Mouse (Mus musculus) ZHBTc4 (cell line): ENCODE measurements around the gene Alkbh6.

Experiments used
- DNase-seq: peaks from one replicate; pipeline ENCODE4 v3.0.0-alpha.2; 2011; ENCODE audit warnings: low read depth, low spot score

Alkbh6 gene

GRCm38 (mm10) chr7:30327140-30327539 lies 18.6 kb downstream of the Alkbh6 start:
- no peak for DNase-seq

GRCm38 (mm10) chr7:30328379-30328778 lies 19.9 kb downstream of the Alkbh6 start:
- no peak for DNase-seq

GRCm38 (mm10) chr7:30331887-30332286 lies 23.4 kb downstream of the Alkbh6 start:
- peak; percentile 97 for DNase-seq

GRCm38 (mm10) chr7:30332622-30333259 lies 24.2 kb downstream of the Alkbh6 start:
- DNase-seq: no peak

- DNase-seq: no peak
Observed at GRCm38 (mm10) chr7:30333436-30333835, 24.9 kb downstream of the Alkbh6 start.

GRCm38 (mm10) chr7:30334563-30334962 lies 26.0 kb downstream of the Alkbh6 start:
- DNase-seq: no peak

GRCm38 (mm10) chr7:30335688-30336087 lies 27.2 kb downstream of the Alkbh6 start:
- no peak for DNase-seq

GRCm38 (mm10) chr7:30336384-30336783 lies 27.9 kb downstream of the Alkbh6 start:
- peak; percentile 93 for DNase-seq

GRCm38 (mm10) chr7:30339432-30340109 lies 31.1 kb downstream of the Alkbh6 start:
- DNase-seq: no peak

GRCm38 (mm10) chr7:30346635-30347379 lies 38.3 kb downstream of the Alkbh6 start:
- peak; percentile 78 for DNase-seq

- peak; percentile 91 for DNase-seq
Observed at GRCm38 (mm10) chr7:30347828-30348227, 39.3 kb downstream of the Alkbh6 start.

GRCm38 (mm10) chr7:30353279-30353822 lies 44.8 kb downstream of the Alkbh6 start:
- DNase-seq: peak; percentile 92

GRCm38 (mm10) chr7:30354059-30354458 lies 45.5 kb downstream of the Alkbh6 start:
- DNase-seq: no peak

GRCm38 (mm10) chr7:30358378-30359186 lies 50.1 kb downstream of the Alkbh6 start:
- no peak for DNase-seq

- no peak for DNase-seq
Observed at GRCm38 (mm10) chr7:30359276-30359865, 50.9 kb downstream of the Alkbh6 start.

GRCm38 (mm10) chr7:30360028-30360427 lies 51.5 kb downstream of the Alkbh6 start:
- no peak for DNase-seq

- DNase-seq: peak; percentile 92
Observed at GRCm38 (mm10) chr7:30362652-30363343, 54.3 kb downstream of the Alkbh6 start, which contains the start of gene Lrfn3. Gene Lrfn3 (minus strand): TSS chr7:30362772.

- DNase-seq: no peak
Observed at GRCm38 (mm10) chr7:30363344-30363738, 54.8 kb downstream of the Alkbh6 start.
